Mouse (Mus musculus) ES-Bruce4 (cell line): ENCODE measurements around the gene Stradb.

Experiments
- EP300 ChIP-seq: IDR thresholded peaks from 2 replicates; pipeline ENCODE4 v1.6.1; 2011; ENCODE audit warnings: low read depth, low read length; ENCODE audit not compliant: insufficient read depth
- POLR2A ChIP-seq: IDR thresholded peaks from one replicate; pipeline ENCODE4 v1.8.1; 2011; ENCODE audit warnings: low read length; ENCODE audit not compliant: insufficient read depth

DNA sequence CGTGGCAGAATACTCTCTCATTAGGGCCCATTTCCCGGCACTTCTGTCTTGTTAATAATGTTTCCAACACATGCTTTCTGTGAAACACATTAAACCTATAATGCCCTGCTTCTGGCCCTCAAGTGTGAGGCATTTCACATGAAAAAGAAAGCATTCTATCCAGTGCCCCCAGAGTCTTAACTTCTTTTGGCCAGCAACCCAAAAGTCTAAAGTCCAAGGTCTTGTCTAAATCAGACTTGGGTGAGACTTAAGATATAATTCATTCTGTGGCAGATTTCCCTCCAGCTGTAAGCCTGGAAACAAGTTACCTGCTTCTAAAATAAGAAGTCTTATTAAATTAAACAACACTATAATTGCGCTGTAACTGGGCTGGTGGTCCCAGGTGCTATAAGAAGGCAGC lies 48.2 kb downstream of the Stradb start:
- TF ChIP-seq POLR2A (no peak), EP300 (no peak)
